Mouse (Mus musculus): ENCODE measurements around the gene Slc48a1. TPM values are rescaled to one million over a fixed set of nuclear protein-coding genes. Genes with fewer than 3 reads are reported as not detected.
A peak's percentile ranks its signal among the peaks of the same experiment; 100 is the strongest.

The Slc48a1 gene
- polyA plus RNA-seq, 1 experiment from 2014 or later: 98.9 TPM

- Histone ChIP-seq H3K4me3 (ENCODE audit: low read depth, low read length) (peak overlapping the region; percentile 90), H3K4me1 (ENCODE audit: control insufficient read depth, low read depth, low read length) (peaks cover 42% of the 10 kb centered on the region), H3K36me3 (ENCODE audit: control insufficient read depth, insufficient read depth) (peaks cover 6% of the 10 kb centered on the region; the same call in 1 of the 2 replicates), H3K9ac (ENCODE audit: low read depth, low read length) (peak overlapping the region; percentile 72), H3K27ac (ENCODE audit: low read length) (peak overlapping the region; percentile 99), H3K4me2 (ENCODE audit: low read depth, low read length) (peak overlapping the region; percentile 74), H3K27me3 (ENCODE audit: control insufficient read depth, insufficient read depth, low read depth, low read length) (no peaks in the 10 kb centered on the region), H3K9me3 (replicated peaks; ENCODE audit: control insufficient read depth, low read length) (no peaks in the 10 kb centered on the region)
- ATAC-seq (ENCODE audit: low read depth): no peak
- 51% methylated on average over 19 of the region's 19 CpGs for WGBS (ENCODE audit: insufficient replicate concordance)
These were observed 9.7 kb downstream of the Slc48a1 start for GRCm38 (mm10) chr15:97787799-97788667.

- Histone ChIP-seq H3K4me3 (ENCODE audit: low read depth, low read length) (no peak overlapping the region), H3K27me3 (ENCODE audit: control insufficient read depth, insufficient read depth, low read depth, low read length) (no peaks in the 10 kb centered on the region), H3K27ac (ENCODE audit: low read length) (0 out of 2 replicates have a peak overlapping the region, but pooled peaks have one; percentile 4), H3K36me3 (ENCODE audit: control insufficient read depth, insufficient read depth) (peaks cover 6% of the 10 kb centered on the region; the same call in 1 of the 2 replicates), H3K4me2 (ENCODE audit: low read depth, low read length) (no peak overlapping the region), H3K4me1 (ENCODE audit: control insufficient read depth, low read depth, low read length) (peaks cover 41% of the 10 kb centered on the region), H3K9ac (ENCODE audit: low read depth, low read length) (no peak overlapping the region), H3K9me3 (replicated peaks; ENCODE audit: control insufficient read depth, low read length) (no peaks in the 10 kb centered on the region)
- WGBS (ENCODE audit: insufficient replicate concordance): 54% methylated on average over 6 of the region's 6 CpGs
- ATAC-seq (ENCODE audit: low read depth): no peak
These were observed 10.5 kb downstream of the Slc48a1 start for GRCm38 (mm10) chr15:97788821-97789220.

- Histone ChIP-seq H3K4me1 (ENCODE audit: control insufficient read depth, low read depth, low read length) (peaks cover 41% of the 10 kb centered on the region), H3K9me3 (replicated peaks; ENCODE audit: control insufficient read depth, low read length) (no peaks in the 10 kb centered on the region), H3K27me3 (ENCODE audit: control insufficient read depth, insufficient read depth, low read depth, low read length) (no peaks in the 10 kb centered on the region), H3K4me2 (ENCODE audit: low read depth, low read length) (no peak overlapping the region), H3K36me3 (ENCODE audit: control insufficient read depth, insufficient read depth) (peaks cover 6% of the 10 kb centered on the region; the same call in 1 of the 2 replicates), H3K4me3 (ENCODE audit: low read depth, low read length) (no peak overlapping the region), H3K27ac (ENCODE audit: low read length) (no peak overlapping the region), H3K9ac (ENCODE audit: low read depth, low read length) (no peak overlapping the region)
- no peak for ATAC-seq (ENCODE audit: low read depth)
- 51% methylated on average over 20 of the region's 20 CpGs for WGBS (ENCODE audit: insufficient replicate concordance)
These were observed 11.6 kb downstream of the Slc48a1 start for GRCm38 (mm10) chr15:97789761-97790505.

GRCm38 (mm10) chr15:97791126-97791700, 12.9 kb downstream of the Slc48a1 start:
- H3K36me3 ChIP-seq (ENCODE audit: control insufficient read depth, insufficient read depth): peaks cover 6% of the 10 kb centered on the region; the same call in 1 of the 2 replicates
- H3K27ac ChIP-seq (ENCODE audit: low read length): no peak overlapping the region
- H3K4me1 ChIP-seq (ENCODE audit: control insufficient read depth, low read depth, low read length): peaks cover 33% of the 10 kb centered on the region
- H3K4me3 ChIP-seq (ENCODE audit: low read depth, low read length): no peak overlapping the region
- H3K9ac ChIP-seq (ENCODE audit: low read depth, low read length): no peak overlapping the region
- H3K9me3 ChIP-seq (replicated peaks; ENCODE audit: control insufficient read depth, low read length): no peaks in the 10 kb centered on the region
- no peak overlapping the region for H3K4me2 ChIP-seq (ENCODE audit: low read depth, low read length)
- no peak for ATAC-seq (ENCODE audit: low read depth)
- WGBS (ENCODE audit: insufficient replicate concordance): 84% methylated on average over 11 of the region's 11 CpGs
- no peaks in the 10 kb centered on the region for H3K27me3 ChIP-seq (ENCODE audit: control insufficient read depth, insufficient read depth, low read depth, low read length)

DNA sequence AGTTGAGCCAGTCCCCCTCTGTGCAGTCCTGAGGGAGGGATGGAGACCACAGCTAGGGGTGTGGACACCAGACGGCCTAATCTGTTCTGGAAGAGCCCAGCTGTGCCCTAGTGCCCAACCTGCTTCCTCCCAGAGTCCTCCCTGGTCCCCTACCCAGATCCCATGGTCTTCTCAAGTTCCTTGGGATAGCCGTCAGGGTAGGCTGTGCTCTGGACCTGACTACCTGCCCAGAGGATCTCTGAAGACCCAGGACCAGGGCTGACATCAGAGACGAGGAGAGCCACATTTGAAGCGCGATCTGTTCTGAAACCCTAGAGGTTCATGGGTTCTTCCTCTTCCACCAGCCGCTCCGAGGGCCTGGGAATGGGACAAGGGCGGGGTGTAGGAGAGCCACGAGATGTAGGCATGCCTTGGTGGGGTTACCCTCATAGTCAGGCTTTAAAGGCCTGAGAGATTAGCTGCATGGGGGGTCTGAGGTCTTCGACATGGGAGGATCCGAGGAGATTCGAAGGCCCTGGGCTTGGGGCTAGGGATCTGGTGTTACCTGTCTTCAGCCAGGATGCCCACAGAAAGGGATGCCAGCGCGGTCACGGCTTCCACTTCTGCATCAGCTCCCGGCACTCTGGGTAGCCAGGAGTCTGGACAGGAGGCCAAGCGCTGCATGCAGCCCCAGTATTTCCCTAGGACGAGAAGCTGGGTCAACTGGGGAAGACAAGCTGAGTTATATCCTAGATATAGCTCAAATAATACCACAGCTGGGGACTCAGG, 15.2 kb downstream of the Slc48a1 start:
- no peak overlapping the region for H3K27ac ChIP-seq (ENCODE audit: low read length)
- peaks cover 6% of the 10 kb centered on the region; the same call in 1 of the 2 replicates for H3K36me3 ChIP-seq (ENCODE audit: control insufficient read depth, insufficient read depth)
- no peak overlapping the region for H3K4me3 ChIP-seq (ENCODE audit: low read depth, low read length)
- no peak for ATAC-seq (ENCODE audit: low read depth)
- peaks cover 13% of the 10 kb centered on the region for H3K4me1 ChIP-seq (ENCODE audit: control insufficient read depth, low read depth, low read length)
- no peaks in the 10 kb centered on the region for H3K9me3 ChIP-seq (replicated peaks; ENCODE audit: control insufficient read depth, low read length)
- H3K9ac ChIP-seq (ENCODE audit: low read depth, low read length): no peak overlapping the region
- no peaks in the 10 kb centered on the region for H3K27me3 ChIP-seq (ENCODE audit: control insufficient read depth, insufficient read depth, low read depth, low read length)
- H3K4me2 ChIP-seq (ENCODE audit: low read depth, low read length): no peak overlapping the region
- WGBS (ENCODE audit: insufficient replicate concordance): 82% methylated on average over 18 of the region's 18 CpGs

DNA sequence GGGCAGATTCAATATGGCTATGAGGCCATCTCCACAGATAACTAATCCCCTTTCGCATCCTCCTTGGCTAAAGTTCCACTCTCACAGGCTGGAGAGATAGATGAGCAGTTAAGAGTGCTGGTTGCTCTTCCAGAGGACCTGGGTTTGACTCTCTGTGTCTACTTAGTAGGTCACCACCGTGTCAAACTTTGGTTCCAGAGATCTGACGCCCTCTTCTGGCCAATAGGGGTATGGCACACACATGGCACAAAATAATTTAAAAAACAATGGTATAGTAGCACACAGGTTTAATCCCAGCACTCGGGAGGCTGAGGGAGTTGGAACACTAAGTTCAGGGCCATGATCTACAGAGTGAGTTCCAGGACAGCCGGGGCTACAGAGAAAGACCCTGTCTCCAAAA, 15.9 kb downstream of the Slc48a1 start:
- no peaks in the 10 kb centered on the region for H3K9me3 ChIP-seq (replicated peaks; ENCODE audit: control insufficient read depth, low read length)
- no peaks in the 10 kb centered on the region for H3K27me3 ChIP-seq (ENCODE audit: control insufficient read depth, insufficient read depth, low read depth, low read length)
- peaks cover 6% of the 10 kb centered on the region; the same call in 1 of the 2 replicates for H3K36me3 ChIP-seq (ENCODE audit: control insufficient read depth, insufficient read depth)
- H3K4me2 ChIP-seq (ENCODE audit: low read depth, low read length): no peak overlapping the region
- ATAC-seq (ENCODE audit: low read depth): no peak
- 65% methylated on average over 5 of the region's 5 CpGs for WGBS (ENCODE audit: insufficient replicate concordance)
- H3K27ac ChIP-seq (ENCODE audit: low read length): no peak overlapping the region
- H3K9ac ChIP-seq (ENCODE audit: low read depth, low read length): no peak overlapping the region
- no peak overlapping the region for H3K4me3 ChIP-seq (ENCODE audit: low read depth, low read length)
- peaks cover 6% of the 10 kb centered on the region for H3K4me1 ChIP-seq (ENCODE audit: control insufficient read depth, low read depth, low read length)

GRCm38 (mm10) chr15:97795559-97796235, 17.4 kb downstream of the Slc48a1 start:
- no peak overlapping the region for H3K4me2 ChIP-seq (ENCODE audit: low read depth, low read length)
- H3K9me3 ChIP-seq (replicated peaks; ENCODE audit: control insufficient read depth, low read length): no peaks in the 10 kb centered on the region
- 80% methylated on average over 10 of the region's 10 CpGs for WGBS (ENCODE audit: insufficient replicate concordance)
- H3K9ac ChIP-seq (ENCODE audit: low read depth, low read length): no peak overlapping the region
- no peak for ATAC-seq (ENCODE audit: low read depth)
- no peak overlapping the region for H3K4me3 ChIP-seq (ENCODE audit: low read depth, low read length)
- H3K36me3 ChIP-seq (ENCODE audit: control insufficient read depth, insufficient read depth): peaks cover 6% of the 10 kb centered on the region; the same call in 1 of the 2 replicates
- no peaks in the 10 kb centered on the region for H3K4me1 ChIP-seq (ENCODE audit: control insufficient read depth, low read depth, low read length)
- H3K27me3 ChIP-seq (ENCODE audit: control insufficient read depth, insufficient read depth, low read depth, low read length): no peaks in the 10 kb centered on the region
- no peak overlapping the region for H3K27ac ChIP-seq (ENCODE audit: low read length)
